Mouse (Mus musculus): ENCODE data around the gene Adgrv1. TPM values are rescaled to one million over a fixed set of nuclear protein-coding genes. Genes with fewer than 3 reads are reported as not detected.

Gene Adgrv1
- polyA plus RNA-seq, 1 experiment from 2014 or later: 4.3 TPM

- H3K9me3 ChIP-seq (ENCODE audit: low read length): no peaks in the 10 kb centered on the region
- 83% methylated on average over 3 of the region's 3 CpGs for WGBS
- H3K4me3 ChIP-seq (ENCODE audit: low read length): no peak overlapping the region
- no peak overlapping the region for H3K9ac ChIP-seq (replicated peaks; ENCODE audit: low read length)
- no peaks in the 10 kb centered on the region for H3K4me1 ChIP-seq (ENCODE audit: insufficient read depth, low read length)
- H3K27ac ChIP-seq (ENCODE audit: low read length): no peak overlapping the region
- no peaks in the 10 kb centered on the region for H3K27me3 ChIP-seq (ENCODE audit: insufficient read depth, low read length)
- no peak for ATAC-seq (ENCODE audit: low FRiP score, low TSS enrichment)
- no peak overlapping the region for H3K4me2 ChIP-seq (replicated peaks; ENCODE audit: low read depth, low read length)
- no peaks in the 10 kb centered on the region for H3K36me3 ChIP-seq (ENCODE audit: insufficient read depth, low read length)
Measured at GRCm38 (mm10) chr13:81239427-81239826, 393.5 kb downstream of the Adgrv1 start.

GRCm38 (mm10) chr13:81238855-81239254 lies 394.1 kb downstream of the Adgrv1 start:
- H3K9ac ChIP-seq (replicated peaks; ENCODE audit: low read length): no peak overlapping the region
- H3K4me1 ChIP-seq (ENCODE audit: insufficient read depth, low read length): no peaks in the 10 kb centered on the region
- no peak overlapping the region for H3K4me3 ChIP-seq (ENCODE audit: low read length)
- no peak overlapping the region for H3K27ac ChIP-seq (ENCODE audit: low read length)
- WGBS: 85% methylated on average over 7 of the region's 7 CpGs
- H3K9me3 ChIP-seq (ENCODE audit: low read length): no peaks in the 10 kb centered on the region
- no peak overlapping the region for H3K4me2 ChIP-seq (replicated peaks; ENCODE audit: low read depth, low read length)
- ATAC-seq (ENCODE audit: low FRiP score, low TSS enrichment): no peak
- H3K36me3 ChIP-seq (ENCODE audit: insufficient read depth, low read length): no peaks in the 10 kb centered on the region
- no peaks in the 10 kb centered on the region for H3K27me3 ChIP-seq (ENCODE audit: insufficient read depth, low read length)

GRCm38 (mm10) chr13:81237947-81238346 lies 395.0 kb downstream of the Adgrv1 start:
- Histone ChIP-seq H3K9ac (replicated peaks; ENCODE audit: low read length) (no peak overlapping the region), H3K4me1 (ENCODE audit: insufficient read depth, low read length) (peaks cover 3% of the 10 kb centered on the region), H3K4me2 (replicated peaks; ENCODE audit: low read depth, low read length) (no peak overlapping the region), H3K27me3 (ENCODE audit: insufficient read depth, low read length) (no peaks in the 10 kb centered on the region), H3K36me3 (ENCODE audit: insufficient read depth, low read length) (no peaks in the 10 kb centered on the region), H3K9me3 (ENCODE audit: low read length) (no peaks in the 10 kb centered on the region), H3K4me3 (ENCODE audit: low read length) (no peak overlapping the region), H3K27ac (ENCODE audit: low read length) (no peak overlapping the region)
- WGBS: 82% methylated on average over 5 of the region's 5 CpGs
- ATAC-seq (ENCODE audit: low FRiP score, low TSS enrichment): no peak

GRCm38 (mm10) chr13:81236758-81237395 lies 396.1 kb downstream of the Adgrv1 start:
- H3K4me1 ChIP-seq (ENCODE audit: insufficient read depth, low read length): peaks cover 3% of the 10 kb centered on the region
- WGBS: 80% methylated on average over 3 of the region's 3 CpGs
- no peak overlapping the region for H3K27ac ChIP-seq (ENCODE audit: low read length)
- H3K9ac ChIP-seq (replicated peaks; ENCODE audit: low read length): no peak overlapping the region
- H3K36me3 ChIP-seq (ENCODE audit: insufficient read depth, low read length): no peaks in the 10 kb centered on the region
- no peaks in the 10 kb centered on the region for H3K27me3 ChIP-seq (ENCODE audit: insufficient read depth, low read length)
- no peak overlapping the region for H3K4me2 ChIP-seq (replicated peaks; ENCODE audit: low read depth, low read length)
- H3K9me3 ChIP-seq (ENCODE audit: low read length): no peaks in the 10 kb centered on the region
- no peak overlapping the region for H3K4me3 ChIP-seq (ENCODE audit: low read length)
- no peak for ATAC-seq (ENCODE audit: low FRiP score, low TSS enrichment)

- ATAC-seq (ENCODE audit: low FRiP score, low TSS enrichment): no peak
- H3K27ac ChIP-seq (ENCODE audit: low read length): no peak overlapping the region
- H3K9me3 ChIP-seq (ENCODE audit: low read length): no peaks in the 10 kb centered on the region
- H3K4me3 ChIP-seq (ENCODE audit: low read length): no peak overlapping the region
- H3K36me3 ChIP-seq (ENCODE audit: insufficient read depth, low read length): no peaks in the 10 kb centered on the region
- no peaks in the 10 kb centered on the region for H3K27me3 ChIP-seq (ENCODE audit: insufficient read depth, low read length)
- H3K9ac ChIP-seq (replicated peaks; ENCODE audit: low read length): no peak overlapping the region
- no peak overlapping the region for H3K4me2 ChIP-seq (replicated peaks; ENCODE audit: low read depth, low read length)
- WGBS: 48% methylated on average over 2 of the region's 2 CpGs
- H3K4me1 ChIP-seq (ENCODE audit: insufficient read depth, low read length): peaks cover 3% of the 10 kb centered on the region
Measured at GRCm38 (mm10) chr13:81234031-81234430, 398.9 kb downstream of the Adgrv1 start.

GRCm38 (mm10) chr13:81232839-81233238 lies 400.1 kb downstream of the Adgrv1 start:
- Histone ChIP-seq H3K36me3 (ENCODE audit: insufficient read depth, low read length) (no peaks in the 10 kb centered on the region), H3K27me3 (ENCODE audit: insufficient read depth, low read length) (no peaks in the 10 kb centered on the region), H3K4me2 (replicated peaks; ENCODE audit: low read depth, low read length) (no peak overlapping the region), H3K27ac (ENCODE audit: low read length) (no peak overlapping the region), H3K9ac (replicated peaks; ENCODE audit: low read length) (no peak overlapping the region), H3K9me3 (ENCODE audit: low read length) (no peaks in the 10 kb centered on the region), H3K4me3 (ENCODE audit: low read length) (no peak overlapping the region), H3K4me1 (ENCODE audit: insufficient read depth, low read length) (peaks cover 3% of the 10 kb centered on the region)
- ATAC-seq (ENCODE audit: low FRiP score, low TSS enrichment): peak; percentile 95

- H3K4me1 ChIP-seq (ENCODE audit: insufficient read depth, low read length): peaks cover 3% of the 10 kb centered on the region
- H3K27me3 ChIP-seq (ENCODE audit: insufficient read depth, low read length): no peaks in the 10 kb centered on the region
- no peak for ATAC-seq (ENCODE audit: low FRiP score, low TSS enrichment)
- no peaks in the 10 kb centered on the region for H3K9me3 ChIP-seq (ENCODE audit: low read length)
- H3K36me3 ChIP-seq (ENCODE audit: insufficient read depth, low read length): no peaks in the 10 kb centered on the region
- 61% methylated on average over 4 of the region's 4 CpGs for WGBS
- no peak overlapping the region for H3K9ac ChIP-seq (replicated peaks; ENCODE audit: low read length)
- H3K4me3 ChIP-seq (ENCODE audit: low read length): no peak overlapping the region
- H3K27ac ChIP-seq (ENCODE audit: low read length): 0 out of 2 replicates have a peak overlapping the region, but pooled peaks have one; percentile 43
- no peak overlapping the region for H3K4me2 ChIP-seq (replicated peaks; ENCODE audit: low read depth, low read length)
Measured at GRCm38 (mm10) chr13:81230161-81230560, 402.8 kb downstream of the Adgrv1 start.

GRCm38 (mm10) chr13:81223768-81224167 lies 409.2 kb downstream of the Adgrv1 start:
- Histone ChIP-seq H3K4me3 (ENCODE audit: low read length) (no peak overlapping the region), H3K9ac (replicated peaks; ENCODE audit: low read length) (no peak overlapping the region), H3K36me3 (ENCODE audit: insufficient read depth, low read length) (no peaks in the 10 kb centered on the region), H3K9me3 (ENCODE audit: low read length) (no peaks in the 10 kb centered on the region), H3K4me1 (ENCODE audit: insufficient read depth, low read length) (no peaks in the 10 kb centered on the region), H3K27me3 (ENCODE audit: insufficient read depth, low read length) (no peaks in the 10 kb centered on the region), H3K27ac (ENCODE audit: low read length) (no peak overlapping the region), H3K4me2 (replicated peaks; ENCODE audit: low read depth, low read length) (no peak overlapping the region)
- WGBS: 81% methylated on average over 3 of the region's 3 CpGs
- ATAC-seq (ENCODE audit: low FRiP score, low TSS enrichment): no peak

- ATAC-seq (ENCODE audit: low FRiP score, low TSS enrichment): no peak
Measured at GRCm38 (mm10) chr13:81222377-81222776, 410.6 kb downstream of the Adgrv1 start.

GRCm38 (mm10) chr13:81211436-81211835 lies 421.5 kb downstream of the Adgrv1 start:
- H3K4me1 ChIP-seq (ENCODE audit: insufficient read depth, low read length): peaks cover 7% of the 10 kb centered on the region; the same call in 1 of the 2 replicates
- no peak overlapping the region for H3K4me3 ChIP-seq (ENCODE audit: low read length)
- no peak overlapping the region for H3K4me2 ChIP-seq (replicated peaks; ENCODE audit: low read depth, low read length)
- no peaks in the 10 kb centered on the region for H3K9me3 ChIP-seq (ENCODE audit: low read length)
- H3K9ac ChIP-seq (replicated peaks; ENCODE audit: low read length): no peak overlapping the region
- no peak for ATAC-seq (ENCODE audit: low FRiP score, low TSS enrichment)
- no peaks in the 10 kb centered on the region for H3K36me3 ChIP-seq (ENCODE audit: insufficient read depth, low read length)
- no peak overlapping the region for H3K27ac ChIP-seq (ENCODE audit: low read length)
- no peaks in the 10 kb centered on the region for H3K27me3 ChIP-seq (ENCODE audit: insufficient read depth, low read length)
- 71% methylated on average over 1 of the region's 1 CpGs for WGBS

More at GRCm38 (mm10) chr13:81222377-81222776, 410.6 kb downstream of the Adgrv1 start:
- no peaks in the 10 kb centered on the region for H3K9me3 ChIP-seq (ENCODE audit: low read length)
- H3K4me1 ChIP-seq (ENCODE audit: insufficient read depth, low read length): no peaks in the 10 kb centered on the region
- no peaks in the 10 kb centered on the region for H3K36me3 ChIP-seq (ENCODE audit: insufficient read depth, low read length)
- H3K4me3 ChIP-seq (ENCODE audit: low read length): no peak overlapping the region
- H3K27me3 ChIP-seq (ENCODE audit: insufficient read depth, low read length): no peaks in the 10 kb centered on the region
- H3K4me2 ChIP-seq (replicated peaks; ENCODE audit: low read depth, low read length): no peak overlapping the region
- no peak overlapping the region for H3K9ac ChIP-seq (replicated peaks; ENCODE audit: low read length)
- no peak overlapping the region for H3K27ac ChIP-seq (ENCODE audit: low read length)
- 91% methylated on average over 1 of the region's 1 CpGs for WGBS

Measured in kidney, embryonic 16.5 days (tissue).